Mouse (Mus musculus): ENCODE results near the gene Phkb. TPM values are rescaled to one million over a fixed set of nuclear protein-coding genes. Genes with fewer than 3 reads are reported as not detected.
"Not testable (repeated sequence)": the region's sequence is repeated elsewhere in the genome, so short reads cannot be mapped to it uniquely, and the experiment has no call there.

Gene Phkb
- polyA plus RNA-seq, 1 experiment from 2014 or later = 10.4 TPM

GRCm38 (mm10) chr8:85841489-85841795, 683 bp downstream of the Phkb start:
- H3K9ac ChIP-seq (replicated peaks) = peak overlapping the region; percentile 95
- H3K4me2 ChIP-seq (ENCODE audit: low read depth, low read length) = peak overlapping the region; percentile 83
- H3K27ac ChIP-seq (ENCODE audit: low read depth) = peak overlapping the region; percentile 100
- peaks cover 18% of the 10 kb centered on the region for H3K4me1 ChIP-seq (ENCODE audit: insufficient read depth)
- H3K4me3 ChIP-seq (ENCODE audit: low read depth, low read length) = peak overlapping the region; percentile 85
- H3K36me3 ChIP-seq (replicated peaks; ENCODE audit: insufficient read depth, low read length) = 0 out of 2 replicates have a peak, but pooled peaks cover 2% of the 10 kb centered on the region
- no peak for TF ChIP-seq EP300 (IDR thresholded peaks at IDR 0.05; ENCODE audit: low read depth)
- no peak for TF ChIP-seq CTCF (IDR thresholded peaks at IDR 0.05; ENCODE audit: low read depth)
- no peaks in the 10 kb centered on the region for H3K9me3 ChIP-seq (ENCODE audit: low read length)
- 3% methylated on average over 4 of the region's 4 CpGs for WGBS (ENCODE audit: insufficient replicate concordance)
- ATAC-seq (no peak), DNase-seq (no peak)
- no peaks in the 10 kb centered on the region for H3K27me3 ChIP-seq (ENCODE audit: insufficient read depth, low read length)

DNA sequence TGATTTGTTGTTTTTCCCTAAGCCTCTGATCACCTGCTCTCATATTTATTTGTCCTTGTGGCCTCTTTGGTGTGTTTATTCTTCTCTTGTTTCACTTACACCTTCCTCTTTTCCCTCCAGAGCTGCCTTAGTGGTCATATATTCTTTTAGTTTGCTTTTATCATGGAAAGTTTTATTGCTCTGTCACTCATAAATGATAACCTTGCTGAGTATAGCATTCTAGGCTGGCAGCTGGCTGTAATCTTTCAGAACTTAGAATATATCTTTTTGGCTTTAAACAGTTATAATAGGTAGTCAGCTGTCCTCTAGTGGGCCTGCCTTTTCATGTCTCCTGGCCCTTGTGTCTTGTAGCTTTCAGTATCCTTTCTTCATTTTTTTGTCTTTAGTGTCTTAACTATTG, 5.1 kb downstream of the Phkb start:
- Histone ChIP-seq H3K9me3 (ENCODE audit: low read length) (no peaks in the 10 kb centered on the region), H3K27me3 (ENCODE audit: insufficient read depth, low read length) (no peaks in the 10 kb centered on the region), H3K4me3 (ENCODE audit: low read depth, low read length) (no peak overlapping the region), H3K4me2 (ENCODE audit: low read depth, low read length) (no peak overlapping the region), H3K9ac (replicated peaks) (no peak overlapping the region), H3K4me1 (ENCODE audit: insufficient read depth) (peaks cover 7% of the 10 kb centered on the region; the same call in 1 of the 2 replicates), H3K27ac (ENCODE audit: low read depth) (no peak overlapping the region), H3K36me3 (replicated peaks; ENCODE audit: insufficient read depth, low read length) (no peaks in the 10 kb centered on the region)
- DNase-seq (no peak), ATAC-seq (no peak)
- TF ChIP-seq EP300 (IDR thresholded peaks at IDR 0.05; ENCODE audit: low read depth) = no peak
- TF ChIP-seq CTCF (IDR thresholded peaks at IDR 0.05; ENCODE audit: low read depth) = no peak

- Histone ChIP-seq H3K9ac (replicated peaks) (no peak overlapping the region), H3K4me1 (ENCODE audit: insufficient read depth) (no peaks in the 10 kb centered on the region), H3K9me3 (ENCODE audit: low read length) (no peaks in the 10 kb centered on the region), H3K4me2 (ENCODE audit: low read depth, low read length) (no peak overlapping the region), H3K27ac (ENCODE audit: low read depth) (no peak overlapping the region), H3K4me3 (ENCODE audit: low read depth, low read length) (no peak overlapping the region), H3K36me3 (replicated peaks; ENCODE audit: insufficient read depth, low read length) (no peaks in the 10 kb centered on the region), H3K27me3 (ENCODE audit: insufficient read depth, low read length) (no peaks in the 10 kb centered on the region)
- no peak for TF ChIP-seq CTCF (IDR thresholded peaks at IDR 0.05; ENCODE audit: low read depth)
- no peak for TF ChIP-seq EP300 (IDR thresholded peaks at IDR 0.05; ENCODE audit: low read depth)
- ATAC-seq = no peak
- WGBS (ENCODE audit: insufficient replicate concordance) = 90% methylated on average over 19 of the region's 19 CpGs
- DNase-seq = no peak
Observed at GRCm38 (mm10) chr8:85854220-85855123, 13.7 kb downstream of the Phkb start.

DNA sequence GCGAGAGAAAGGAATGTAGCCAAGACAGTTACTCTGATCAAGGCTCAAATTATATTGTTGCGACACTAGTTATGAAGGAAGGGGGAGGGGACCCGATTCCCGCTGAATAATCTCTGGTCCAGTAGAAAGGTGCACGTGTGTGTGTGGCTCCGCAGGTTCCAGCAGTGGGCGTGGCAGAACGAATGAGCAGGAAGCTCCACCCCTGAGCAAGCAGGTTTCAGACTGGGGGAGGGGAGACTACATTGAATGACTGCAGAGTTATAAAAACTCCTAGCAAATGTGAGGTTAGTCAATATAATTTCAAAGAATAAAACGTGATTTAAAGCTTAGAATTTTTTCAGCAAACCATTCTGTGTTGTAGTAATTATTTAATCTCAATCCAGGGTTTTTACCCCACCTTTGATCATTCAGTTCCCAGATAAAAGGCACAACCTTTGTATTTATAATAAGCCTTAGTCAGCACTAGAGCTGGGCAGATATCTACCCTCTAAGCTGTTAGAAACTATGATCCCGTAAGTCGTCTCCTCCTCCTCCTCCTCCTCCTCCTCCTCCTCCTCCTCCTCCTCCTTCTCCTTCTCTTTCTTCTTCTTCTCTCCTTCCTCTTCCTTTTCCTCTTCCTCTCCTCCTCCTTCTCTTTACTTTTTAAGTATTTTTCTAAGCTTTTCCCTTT, 16.6 kb downstream of the Phkb start:
- not testable (repeated sequence) for H3K4me2 ChIP-seq (ENCODE audit: low read depth, low read length); H3K27me3 ChIP-seq (ENCODE audit: insufficient read depth, low read length); H3K4me1 ChIP-seq (ENCODE audit: insufficient read depth); DNase-seq; H3K4me3 ChIP-seq (ENCODE audit: low read depth, low read length); ATAC-seq; H3K27ac ChIP-seq (ENCODE audit: low read depth); H3K36me3 ChIP-seq (replicated peaks; ENCODE audit: insufficient read depth, low read length); H3K9me3 ChIP-seq (ENCODE audit: low read length); H3K9ac ChIP-seq (replicated peaks)
- WGBS (ENCODE audit: insufficient replicate concordance) = 45% methylated on average over 11 of the region's 11 CpGs

DNA sequence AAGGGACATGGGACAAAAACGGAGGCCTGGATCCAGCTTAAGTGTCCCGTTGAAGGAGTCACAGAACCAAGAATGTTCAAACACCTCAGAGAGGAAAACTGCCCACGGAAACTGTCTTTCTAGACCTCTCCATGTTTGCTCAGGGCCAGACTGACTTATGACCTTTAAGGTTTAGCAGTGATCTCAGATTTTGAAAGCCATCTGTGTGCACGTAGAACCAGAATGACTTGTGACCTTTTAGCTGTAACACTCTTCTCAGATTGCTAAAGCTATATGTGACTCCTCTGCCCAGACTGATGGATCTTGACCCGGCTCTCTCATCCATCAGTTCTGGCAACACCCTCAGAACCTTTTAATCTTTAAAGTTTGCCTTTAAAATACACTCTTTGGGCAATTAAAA, 19.9 kb downstream of the Phkb start:
- ATAC-seq (no peak), DNase-seq (no peak)
- H3K4me1 ChIP-seq (ENCODE audit: insufficient read depth) = no peaks in the 10 kb centered on the region
- H3K4me3 ChIP-seq (ENCODE audit: low read depth, low read length) = no peak overlapping the region
- H3K27me3 ChIP-seq (ENCODE audit: insufficient read depth, low read length) = no peaks in the 10 kb centered on the region
- WGBS (ENCODE audit: insufficient replicate concordance) = 64% methylated on average over 5 of the region's 5 CpGs
- no peak overlapping the region for H3K27ac ChIP-seq (ENCODE audit: low read depth)
- no peaks in the 10 kb centered on the region for H3K36me3 ChIP-seq (replicated peaks; ENCODE audit: insufficient read depth, low read length)
- H3K4me2 ChIP-seq (ENCODE audit: low read depth, low read length) = no peak overlapping the region
- no peaks in the 10 kb centered on the region for H3K9me3 ChIP-seq (ENCODE audit: low read length)
- no peak overlapping the region for H3K9ac ChIP-seq (replicated peaks)
- TF ChIP-seq EP300 (IDR thresholded peaks at IDR 0.05; ENCODE audit: low read depth) (no peak), CTCF (IDR thresholded peaks at IDR 0.05; ENCODE audit: low read depth) (no peak)

GRCm38 (mm10) chr8:85862381-85862780, 21.6 kb downstream of the Phkb start:
- Histone ChIP-seq H3K4me2 (ENCODE audit: low read depth, low read length) (no peak overlapping the region), H3K9me3 (ENCODE audit: low read length) (no peaks in the 10 kb centered on the region), H3K36me3 (replicated peaks; ENCODE audit: insufficient read depth, low read length) (no peaks in the 10 kb centered on the region), H3K9ac (replicated peaks) (no peak overlapping the region), H3K4me1 (ENCODE audit: insufficient read depth) (no peaks in the 10 kb centered on the region), H3K27ac (ENCODE audit: low read depth) (no peak overlapping the region), H3K27me3 (ENCODE audit: insufficient read depth, low read length) (no peaks in the 10 kb centered on the region), H3K4me3 (ENCODE audit: low read depth, low read length) (no peak overlapping the region)
- DNase-seq (no peak), ATAC-seq (no peak)
- TF ChIP-seq CTCF (IDR thresholded peaks at IDR 0.05; ENCODE audit: low read depth) (no peak), EP300 (IDR thresholded peaks at IDR 0.05; ENCODE audit: low read depth) (no peak)
- 38% methylated on average over 1 of the region's 1 CpGs for WGBS (ENCODE audit: insufficient replicate concordance)
